Mouse (Mus musculus) embryonic facial prominence, embryonic 12.5 days (tissue): ENCODE results near the gene Dnm1. TPM values are rescaled to one million over a fixed set of nuclear protein-coding genes. Genes with fewer than 3 reads are reported as not detected.

Experiments used
- ATAC-seq: fragments of 200-750 bp; cut with Nextera tagmentation; 2 replicates; pipeline ENCODE4 v1.8.0; 2017; ENCODE audit not compliant: insufficient number of reproducible peaks, insufficient read depth, low FRiP score, low TSS enrichment
- H3K27ac ChIP-seq: fragments of 300-500 bp; sonication (generic); 2 replicates; pipeline ENCODE4 v1.5.1; 2016; ENCODE audit warnings: mild to moderate bottlenecking
- H3K27me3 ChIP-seq: fragments of 300-500 bp; sonication (generic); 2 replicates; pipeline ENCODE4 v1.6.1; 2016; ENCODE audit warnings: mild to moderate bottlenecking, moderate library complexity
- H3K36me3 ChIP-seq: fragments of 300-500 bp; sonication (generic); 2 replicates; pipeline ENCODE4 v1.6.1; 2016; ENCODE audit warnings: mild to moderate bottlenecking
- H3K4me1 ChIP-seq: fragments of 300-500 bp; sonication (generic); 2 replicates; pipeline ENCODE4 v1.6.1; 2016
- H3K4me2 ChIP-seq: fragments of 300-500 bp; sonication (generic); replicated peaks from 2 replicates; pipeline ENCODE4 v1.6.1; 2016; ENCODE audit warnings: mild to moderate bottlenecking, moderate library complexity
- H3K4me3 ChIP-seq: fragments of 300-500 bp; sonication (generic); 2 replicates; pipeline ENCODE4 v1.5.1; 2016; ENCODE audit warnings: mild to moderate bottlenecking
- H3K9ac ChIP-seq: fragments of 300-500 bp; sonication (generic); 2 replicates; pipeline ENCODE4 v1.6.1; 2016; ENCODE audit warnings: mild to moderate bottlenecking, moderate library complexity
- H3K9me3 ChIP-seq: fragments of 300-500 bp; sonication (generic); 2 replicates; pipeline ENCODE4 v1.6.1; 2016; ENCODE audit warnings: mild to moderate bottlenecking, moderate library complexity
- WGBS: fragments of 180-500 bp; shearing (Covaris S2); methylation state at CpG from one replicate; pipeline ENCODE4 v1.1.7; 2016; 5-methylcytosine and 5-hydroxymethylcytosine counted together
- polyA plus RNA-seq: library from polyadenylated mRNA; unstranded; fragments of >200 nt; fragmentation: Nextera tagmentation; extraction: Ambion mirVana; gene quantifications from 2 replicates; pipeline ENCODE4 v1.2.1, GENCODE M21; 2016

Dnm1 gene
- 45.0 and 47.8 TPM in 2 replicates for polyA plus RNA-seq

DNA sequence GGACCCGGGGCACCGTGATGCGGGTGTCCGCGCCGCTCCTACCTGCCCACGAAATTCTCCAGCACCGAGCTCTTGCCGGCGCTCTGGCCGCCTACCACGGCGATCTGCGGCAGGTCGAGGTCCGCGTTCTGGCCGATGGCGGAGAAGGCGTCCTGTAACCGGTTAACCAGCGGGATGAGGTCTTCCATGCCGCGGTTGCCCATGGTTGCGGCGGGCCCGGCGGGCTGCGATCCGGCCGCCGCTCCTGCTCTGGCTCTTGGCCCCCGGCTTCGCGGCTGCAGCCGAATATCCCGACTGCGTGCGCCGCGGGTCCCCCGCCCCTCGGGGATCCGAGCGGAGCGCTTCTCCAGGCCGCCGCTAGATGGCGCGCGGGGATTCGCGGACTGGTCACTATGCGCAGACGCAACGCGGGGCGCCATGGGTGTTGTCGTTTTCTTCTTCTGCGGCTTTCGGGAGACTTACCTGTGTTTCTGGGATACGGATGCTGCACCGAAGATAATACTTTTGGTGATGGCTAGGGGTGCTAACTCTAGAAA, at the start of gene Dnm1:
Gene Dnm1 (minus strand): TSS at position 332 of the 536 bp plus-strand sequence.
- Histone ChIP-seq H3K9me3 (no peaks in the 10 kb centered on the region), H3K4me1 (peaks cover 30% of the 10 kb centered on the region), H3K36me3 (peaks cover 10% of the 10 kb centered on the region; the same call in 1 of the 2 replicates), H3K27me3 (no peaks in the 10 kb centered on the region), H3K4me3 (peak within 1 kb of the TSS; percentile 70), H3K4me2 (peak within 1 kb of the TSS; percentile 73), H3K27ac (peak within 1 kb of the TSS; percentile 91), H3K9ac (peak within 1 kb of the TSS; percentile 80)
- 0 out of 2 replicates have a peak, but pooled peaks have one; percentile 19 for ATAC-seq
- WGBS, result under 1% methylated on average over 63 of the region's 63 CpGs

DNA sequence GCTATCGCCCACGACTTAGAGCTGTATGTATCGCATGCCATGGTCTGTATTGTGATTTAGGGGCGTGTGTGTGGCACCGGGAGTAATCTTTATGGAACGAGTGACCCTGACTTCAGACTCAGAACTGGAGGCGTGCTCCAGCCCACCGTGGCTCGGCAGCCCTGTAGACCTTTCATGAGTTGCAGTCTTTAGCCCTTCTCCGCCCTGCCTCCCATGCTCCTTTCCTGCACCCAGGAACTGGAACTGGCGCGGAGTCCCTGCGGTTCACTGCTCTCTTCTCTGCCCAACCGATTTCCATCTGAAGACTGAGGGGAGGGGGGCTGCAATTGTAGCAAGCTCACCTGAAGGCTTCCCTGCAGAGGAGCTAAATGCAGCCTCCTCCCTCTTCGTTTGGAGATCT, 43.6 kb upstream of the Dnm1 start:
- peak overlapping the region; percentile 86; the same call in 1 of the 2 replicates for H3K27ac ChIP-seq
- peak overlapping the region; percentile 85 for H3K9ac ChIP-seq
- H3K36me3 ChIP-seq, result peaks cover 26% of the 10 kb centered on the region
- H3K9me3 ChIP-seq, result no peaks in the 10 kb centered on the region
- H3K4me2 ChIP-seq, result peak overlapping the region; percentile 74
- peak overlapping the region; percentile 95 for H3K4me3 ChIP-seq
- H3K4me1 ChIP-seq, result peaks cover 11% of the 10 kb centered on the region
- ATAC-seq, result no peak
- H3K27me3 ChIP-seq, result no peaks in the 10 kb centered on the region
- WGBS, result under 1% methylated on average over 15 of the region's 15 CpGs

DNA sequence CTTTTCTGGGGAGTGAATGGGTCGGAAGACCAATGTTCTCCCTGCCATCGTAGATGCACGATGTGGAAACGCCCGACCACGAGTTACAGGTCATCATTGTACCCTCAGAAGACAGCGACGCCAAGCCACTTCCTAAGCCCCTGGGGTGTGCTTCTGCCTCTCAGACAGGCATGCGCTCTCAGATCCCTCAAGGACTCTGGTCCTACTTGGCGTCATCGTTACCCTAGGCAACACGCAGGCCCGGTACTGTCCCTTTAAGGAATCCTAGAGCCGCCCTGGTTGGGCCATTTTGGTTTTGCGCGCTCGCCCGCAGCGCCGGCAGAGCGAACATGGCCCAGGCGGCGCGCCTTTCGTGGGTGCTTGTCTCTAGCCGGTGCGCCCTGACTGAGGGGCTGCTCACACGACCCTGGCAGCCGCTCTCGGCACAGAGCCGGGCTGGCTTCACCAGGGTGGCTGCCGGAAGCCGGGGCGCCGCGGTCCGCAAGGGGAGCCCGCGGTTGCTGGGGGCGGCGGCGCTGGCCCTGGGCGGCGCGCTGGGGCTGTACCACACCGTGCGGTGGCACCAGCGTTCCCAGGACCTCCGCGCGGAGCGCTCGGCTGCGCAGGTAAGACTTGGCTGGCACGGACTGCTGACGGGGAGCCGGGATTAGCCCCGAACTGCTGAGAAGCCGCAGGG, 42.9 kb upstream of the Dnm1 start:
- Histone ChIP-seq H3K4me3 (peak overlapping the region; percentile 95), H3K4me1 (peaks cover 11% of the 10 kb centered on the region), H3K9ac (peak overlapping the region; percentile 85), H3K36me3 (peaks cover 19% of the 10 kb centered on the region), H3K9me3 (no peaks in the 10 kb centered on the region), H3K4me2 (peak overlapping the region; percentile 74), H3K27ac (peak overlapping the region; percentile 86), H3K27me3 (no peaks in the 10 kb centered on the region)
- peak; percentile 95 for ATAC-seq
- under 1% methylated on average over 59 of the region's 59 CpGs for WGBS

DNA sequence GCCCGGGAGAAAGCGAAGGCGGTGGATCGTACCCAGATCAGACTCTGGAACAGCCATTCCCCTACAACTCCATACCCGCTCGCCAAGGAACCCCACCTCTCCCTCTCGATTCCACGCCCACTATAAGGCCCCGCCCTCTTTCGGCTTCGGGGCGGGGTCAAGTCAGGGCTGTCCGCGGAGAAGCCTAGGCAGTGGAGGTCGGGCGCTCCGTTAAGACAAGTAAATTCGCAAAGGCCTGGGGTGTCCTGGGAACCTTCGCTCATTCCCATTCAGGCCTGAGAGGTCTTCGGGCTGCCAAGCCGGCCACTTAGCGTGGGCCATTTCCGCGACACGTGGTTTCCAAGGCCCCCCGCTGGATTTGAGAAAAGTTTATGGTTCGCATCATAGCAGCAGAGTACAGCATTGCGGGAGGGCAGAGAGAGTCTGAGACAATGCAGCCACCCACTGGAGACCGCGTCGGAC, 42.4 kb upstream of the Dnm1 start, which contains the start of gene Ptges2:
Gene Ptges2 (plus strand): TSS at position 413 of the 462 bp plus-strand sequence.
- peak within 1 kb of the TSS; percentile 95 for H3K4me3 ChIP-seq
- WGBS, result 1% methylated on average over 31 of the region's 31 CpGs
- H3K36me3 ChIP-seq, result peaks cover 14% of the 10 kb centered on the region
- peak within 1 kb of the TSS; percentile 86 for H3K27ac ChIP-seq
- no peaks in the 10 kb centered on the region for H3K27me3 ChIP-seq
- peaks cover 11% of the 10 kb centered on the region for H3K4me1 ChIP-seq
- H3K4me2 ChIP-seq, result peak within 1 kb of the TSS; percentile 74
- peak within 1 kb of the TSS; percentile 85 for H3K9ac ChIP-seq
- peak; percentile 87 for ATAC-seq
- no peaks in the 10 kb centered on the region for H3K9me3 ChIP-seq

DNA sequence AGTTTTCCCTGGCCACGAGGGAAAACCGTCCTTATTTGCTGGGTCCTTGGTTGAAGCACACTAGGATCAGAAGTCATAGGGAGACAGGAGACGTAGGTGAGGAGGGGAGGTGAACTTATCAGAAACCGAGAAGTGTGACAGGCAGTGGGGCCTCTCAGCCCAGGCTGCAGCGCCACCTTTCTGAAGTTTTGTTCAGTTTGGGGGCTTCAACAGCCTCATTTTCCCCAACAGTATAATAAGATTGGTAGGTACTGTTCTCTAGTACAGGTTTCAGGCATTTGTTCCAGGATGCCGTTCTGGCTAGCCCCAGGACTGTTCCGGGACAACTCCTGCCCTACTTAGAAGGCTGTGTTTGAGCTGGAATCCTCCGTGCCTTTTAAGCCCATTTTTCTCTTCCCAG, 41.8 kb upstream of the Dnm1 start:
- Histone ChIP-seq H3K4me1 (peaks cover 11% of the 10 kb centered on the region), H3K9ac (peak overlapping the region; percentile 85), H3K4me3 (peak overlapping the region; percentile 95), H3K9me3 (no peaks in the 10 kb centered on the region), H3K27ac (peak overlapping the region; percentile 86), H3K27me3 (no peaks in the 10 kb centered on the region), H3K36me3 (peaks cover 9% of the 10 kb centered on the region), H3K4me2 (peak overlapping the region; percentile 74)
- WGBS, result 4% methylated on average over 8 of the region's 8 CpGs
- ATAC-seq, result no peak; the same call in 1 of the 2 replicates

DNA sequence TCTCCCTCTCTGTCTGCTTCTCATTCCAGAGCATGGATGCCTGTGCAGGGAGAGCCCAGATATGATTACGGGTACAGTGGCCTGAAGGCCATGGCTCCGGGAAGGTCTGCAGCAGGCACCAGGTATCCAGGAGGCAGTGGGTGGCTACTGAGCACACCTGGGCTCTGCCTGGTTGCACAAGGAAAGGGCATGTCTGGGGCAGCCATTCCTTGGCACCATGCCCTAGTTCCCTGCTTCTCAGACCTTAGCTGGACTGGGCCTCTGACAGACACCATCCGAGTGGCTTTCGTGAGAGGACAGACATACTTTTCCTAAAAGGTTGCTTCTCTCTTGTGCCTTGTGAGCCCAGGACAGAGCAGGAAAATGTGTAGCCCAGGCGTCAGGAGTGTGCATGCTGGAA, 38.9 kb upstream of the Dnm1 start:
- WGBS, result 84% methylated on average over 5 of the region's 5 CpGs
- H3K27me3 ChIP-seq, result no peaks in the 10 kb centered on the region
- no peaks in the 10 kb centered on the region for H3K9me3 ChIP-seq
- H3K4me2 ChIP-seq, result no peak overlapping the region
- ATAC-seq, result no peak
- H3K4me3 ChIP-seq, result no peak overlapping the region
- H3K9ac ChIP-seq, result no peak overlapping the region
- no peak overlapping the region for H3K27ac ChIP-seq
- H3K4me1 ChIP-seq, result peaks cover 4% of the 10 kb centered on the region
- no peaks in the 10 kb centered on the region for H3K36me3 ChIP-seq

DNA sequence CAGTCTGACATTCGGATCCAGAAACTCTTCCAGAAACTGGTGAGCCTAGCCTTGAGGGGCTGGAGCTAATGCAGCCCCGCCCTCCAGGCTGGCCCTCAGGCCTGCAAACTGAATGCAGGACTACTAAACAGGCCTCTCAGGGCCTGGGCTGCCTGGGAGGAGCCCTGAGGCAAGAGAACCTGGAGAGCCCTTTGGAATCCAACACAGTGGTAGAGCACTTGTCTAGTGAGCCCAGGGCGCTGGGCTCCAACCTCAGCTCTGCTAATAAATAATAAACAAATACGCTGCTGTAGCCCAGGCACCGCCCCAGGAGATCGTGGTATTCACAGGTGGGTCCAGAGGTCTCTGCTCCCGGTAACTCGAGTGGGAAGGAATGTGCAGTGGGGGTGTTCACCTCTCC, 37.7 kb upstream of the Dnm1 start:
- no peak for ATAC-seq
- H3K9ac ChIP-seq, result no peak overlapping the region
- no peaks in the 10 kb centered on the region for H3K36me3 ChIP-seq
- no peak overlapping the region for H3K4me3 ChIP-seq
- H3K27me3 ChIP-seq, result no peaks in the 10 kb centered on the region
- H3K4me2 ChIP-seq, result no peak overlapping the region
- no peaks in the 10 kb centered on the region for H3K4me1 ChIP-seq
- no peak overlapping the region for H3K27ac ChIP-seq
- 65% methylated on average over 8 of the region's 8 CpGs for WGBS
- H3K9me3 ChIP-seq, result no peaks in the 10 kb centered on the region

DNA sequence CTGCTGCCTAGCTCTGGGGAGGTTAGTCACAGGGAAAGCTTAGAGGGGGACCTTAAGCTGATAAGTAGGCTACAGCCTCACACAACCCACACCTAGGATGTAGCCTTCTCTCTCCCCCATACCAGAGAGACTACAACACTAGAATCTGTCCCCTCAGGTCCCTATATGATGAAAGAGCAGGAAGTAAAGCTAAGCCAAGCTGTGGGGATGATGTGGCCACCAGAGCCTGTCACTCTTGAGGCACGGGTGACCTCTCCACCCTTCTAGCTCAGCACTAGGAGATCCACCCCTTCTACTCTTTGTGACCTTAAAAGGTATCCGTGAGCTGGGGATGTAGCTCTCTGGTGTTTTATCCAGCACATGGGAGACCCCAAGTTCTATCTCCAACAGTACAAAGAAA, 36.0 kb upstream of the Dnm1 start:
- no peaks in the 10 kb centered on the region for H3K36me3 ChIP-seq
- no peak overlapping the region for H3K4me3 ChIP-seq
- peaks cover 2% of the 10 kb centered on the region; the same call in 1 of the 2 replicates for H3K27me3 ChIP-seq
- no peaks in the 10 kb centered on the region for H3K4me1 ChIP-seq
- no peaks in the 10 kb centered on the region for H3K9me3 ChIP-seq
- H3K4me2 ChIP-seq, result no peak overlapping the region
- ATAC-seq, result no peak
- WGBS, result 83% methylated on average over 2 of the region's 2 CpGs
- H3K9ac ChIP-seq, result no peak overlapping the region
- no peak overlapping the region for H3K27ac ChIP-seq

DNA sequence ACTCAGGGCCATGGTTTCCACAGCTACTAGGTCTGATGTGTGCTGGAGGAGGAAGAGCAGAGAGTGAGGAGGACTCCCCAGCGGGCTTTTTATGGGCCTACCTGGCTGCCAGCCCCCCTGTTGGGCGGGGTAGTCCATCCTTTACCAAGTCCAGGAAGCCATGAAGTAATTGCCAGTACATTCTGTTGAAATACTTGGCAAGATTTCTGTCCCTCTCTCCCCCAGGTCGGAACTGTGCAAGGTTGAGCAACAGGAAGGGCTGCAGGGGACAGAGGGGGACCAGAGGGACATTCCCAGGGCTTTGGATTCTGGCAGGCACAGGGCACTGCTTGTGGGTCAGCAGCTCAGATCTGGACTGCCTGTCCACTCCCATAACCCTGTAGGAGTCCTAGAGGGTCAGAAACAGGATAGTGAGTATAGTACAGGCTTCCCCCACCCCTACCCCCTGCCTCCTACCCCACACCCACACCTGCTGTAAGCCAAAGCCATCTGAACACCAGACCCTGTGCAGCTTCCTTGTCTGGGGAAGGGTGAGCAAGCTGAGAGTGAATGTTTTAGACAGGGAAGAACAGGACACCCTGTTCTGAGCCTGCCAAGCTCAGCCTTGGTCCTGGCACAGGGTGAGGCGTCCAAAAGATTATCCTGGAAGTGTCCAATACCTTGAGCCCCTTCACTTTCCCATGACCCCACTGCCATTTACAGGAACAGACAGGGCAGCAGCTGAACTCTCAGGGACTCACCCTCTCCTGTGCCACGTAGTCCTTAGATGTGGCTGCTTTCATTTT, 34.8 kb upstream of the Dnm1 start, which contains the start of gene Lcn2:
Gene Lcn2 (minus strand): TSS at position 547 of the 785 bp plus-strand sequence.
- no peaks in the 10 kb centered on the region for H3K9me3 ChIP-seq
- no peak within 1 kb of the TSS for H3K27ac ChIP-seq
- no peak for ATAC-seq
- 70% methylated on average over 5 of the region's 5 CpGs for WGBS
- no peaks in the 10 kb centered on the region for H3K4me1 ChIP-seq
- H3K27me3 ChIP-seq, result peaks cover 2% of the 10 kb centered on the region; the same call in 1 of the 2 replicates
- H3K4me3 ChIP-seq, result no peak within 1 kb of the TSS
- H3K4me2 ChIP-seq, result no peak within 1 kb of the TSS
- H3K9ac ChIP-seq, result no peak within 1 kb of the TSS
- H3K36me3 ChIP-seq, result no peaks in the 10 kb centered on the region

DNA sequence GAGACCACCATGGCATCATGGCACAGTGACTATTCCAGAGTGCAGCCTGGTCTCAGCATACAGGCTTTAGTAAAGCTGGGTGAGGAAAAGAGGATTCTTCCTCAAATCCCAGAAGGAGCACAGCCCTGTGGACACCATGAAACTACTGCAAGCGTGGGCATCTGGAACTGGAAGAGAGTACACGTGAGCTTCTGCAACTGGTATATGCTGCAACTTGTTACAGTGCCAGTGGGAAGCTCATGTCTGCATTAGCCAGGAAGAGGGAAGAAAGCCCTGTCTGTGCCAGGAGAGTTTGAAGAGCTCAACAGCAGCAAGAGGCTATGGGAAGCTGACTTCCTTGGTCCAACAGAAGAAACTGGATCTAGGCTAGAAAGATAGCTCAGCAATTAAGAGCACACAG, 29.6 kb upstream of the Dnm1 start:
- WGBS, result 78% methylated on average over 2 of the region's 2 CpGs
- ATAC-seq, result no peak
- no peak overlapping the region for H3K4me3 ChIP-seq
- H3K4me1 ChIP-seq, result peaks cover 4% of the 10 kb centered on the region; the same call in 1 of the 2 replicates
- H3K27me3 ChIP-seq, result peaks cover 2% of the 10 kb centered on the region; the same call in 1 of the 2 replicates
- no peak overlapping the region for H3K27ac ChIP-seq
- H3K4me2 ChIP-seq, result no peak overlapping the region
- no peak overlapping the region for H3K9ac ChIP-seq
- peaks cover 24% of the 10 kb centered on the region for H3K36me3 ChIP-seq
- no peaks in the 10 kb centered on the region for H3K9me3 ChIP-seq

DNA sequence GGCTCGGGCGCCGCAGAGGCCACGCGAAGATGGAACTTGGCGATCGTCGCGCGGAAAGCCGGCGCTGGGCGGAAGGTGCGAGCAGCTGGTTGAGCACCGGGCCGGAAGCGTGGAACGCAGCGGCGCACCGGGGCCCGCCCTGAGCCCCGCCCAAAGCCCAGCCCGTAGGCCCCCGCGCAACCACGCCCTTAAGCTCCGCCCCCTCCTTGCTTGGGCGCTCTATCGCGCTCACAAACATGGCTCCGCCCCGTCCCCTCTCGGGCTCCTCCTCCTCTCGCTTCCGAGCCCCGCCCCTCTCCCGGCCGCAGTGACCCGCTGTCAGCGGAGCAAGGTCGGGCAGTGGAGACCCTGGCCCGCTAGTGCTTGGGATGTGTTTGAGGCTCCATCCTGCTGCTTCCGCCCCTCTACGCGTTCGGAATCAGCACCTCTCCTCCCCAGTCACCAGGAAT, 28.7 kb upstream of the Dnm1 start, which contains the start of gene 1110008P14Rik:
Gene 1110008P14Rik (minus strand): TSS at position 164 of the 449 bp plus-strand sequence.
- Histone ChIP-seq H3K27me3 (peaks cover 2% of the 10 kb centered on the region; the same call in 1 of the 2 replicates), H3K27ac (no peak within 1 kb of the TSS), H3K4me3 (peak within 1 kb of the TSS; percentile 68), H3K9ac (peak within 1 kb of the TSS; percentile 63), H3K36me3 (peaks cover 33% of the 10 kb centered on the region), H3K4me2 (peak within 1 kb of the TSS; percentile 93), H3K4me1 (peaks cover 4% of the 10 kb centered on the region; the same call in 1 of the 2 replicates), H3K9me3 (no peaks in the 10 kb centered on the region)
- ATAC-seq, result peak; percentile 64
- WGBS, result under 1% methylated on average over 41 of the region's 47 CpGs
